Mouse (Mus musculus) urinary bladder, adult 2 months (tissue): ENCODE measurements around the gene Scn4b. TPM values are rescaled to one million over a fixed set of nuclear protein-coding genes. Genes with fewer than 3 reads are reported as not detected.

Source experiments
- DNase-seq: peaks from one replicate; pipeline ENCODE4 v3.0.0; 2022; ENCODE audit warnings: low spot score
- polyA plus RNA-seq: library from polyadenylated mRNA; depleted of rRNA; stranded (reverse); fragments of >200 nt; gene quantifications from 2 replicates; pipeline ENCODE4 v1.2.3, GENCODE M21; 2012; rRNA removed

The Scn4b gene
- 0.98 and 1.3 TPM in 2 replicates for polyA plus RNA-seq

- DNase-seq, result peak; percentile 32
These were observed at the start of gene Scn4b for GRCm38 (mm10) chr9:45138191-45139032. TSS of gene Scn4b (plus strand) at chr9:45138395.

GRCm38 (mm10) chr9:45090811-45091210 is 47.4 kb upstream of the Scn4b start:
- DNase-seq, result no peak

- no peak for DNase-seq
These were observed 45.6 kb upstream of the Scn4b start for GRCm38 (mm10) chr9:45092641-45093040.

GRCm38 (mm10) chr9:45095149-45095937 is 42.9 kb upstream of the Scn4b start:
- no peak for DNase-seq

- DNase-seq, result no peak
These were observed 40.3 kb upstream of the Scn4b start for GRCm38 (mm10) chr9:45097877-45098276.

GRCm38 (mm10) chr9:45098426-45098825 is 39.8 kb upstream of the Scn4b start:
- DNase-seq, result no peak

- no peak for DNase-seq
These were observed 35.7 kb upstream of the Scn4b start for GRCm38 (mm10) chr9:45102528-45102927.

- no peak for DNase-seq
These were observed 34.8 kb upstream of the Scn4b start for GRCm38 (mm10) chr9:45103211-45103979.

- DNase-seq, result no peak
These were observed 32.4 kb upstream of the Scn4b start for GRCm38 (mm10) chr9:45105596-45106374.

- no peak for DNase-seq
These were observed 22.5 kb upstream of the Scn4b start for GRCm38 (mm10) chr9:45115706-45116105.

- no peak for DNase-seq
These were observed 21.4 kb upstream of the Scn4b start for GRCm38 (mm10) chr9:45116819-45117218.

- DNase-seq, result no peak
These were observed 20.3 kb upstream of the Scn4b start, which contains the start of gene Scn2b for GRCm38 (mm10) chr9:45117741-45118431. TSS of gene Scn2b (plus strand) at chr9:45117782.

GRCm38 (mm10) chr9:45118552-45118951 is 19.6 kb upstream of the Scn4b start:
- DNase-seq, result no peak

- DNase-seq, result no peak
These were observed 18.8 kb upstream of the Scn4b start for GRCm38 (mm10) chr9:45119316-45119953.

GRCm38 (mm10) chr9:45119954-45120530 is 18.2 kb upstream of the Scn4b start:
- DNase-seq, result no peak

- no peak for DNase-seq
These were observed 17.6 kb upstream of the Scn4b start for GRCm38 (mm10) chr9:45120567-45120966.

GRCm38 (mm10) chr9:45121001-45121400 is 17.2 kb upstream of the Scn4b start:
- DNase-seq, result no peak

GRCm38 (mm10) chr9:45121769-45122168 is 16.4 kb upstream of the Scn4b start:
- peak; percentile 49 for DNase-seq

- no peak for DNase-seq
These were observed 15.9 kb upstream of the Scn4b start for GRCm38 (mm10) chr9:45122209-45122761.
